Mouse (Mus musculus): ENCODE results near the gene Atp6v1g1.

Atp6v1g1 gene

GRCm38 (mm10) chr4:63544494-63545230, at the start of gene Atp6v1g1:
Gene Atp6v1g1, plus strand, starts transcription at chr4:63544772.
- DNase-seq (ENCODE audit: low read depth), result peak; percentile 95

GRCm38 (mm10) chr4:63494967-63495914, 49.3 kb upstream of the Atp6v1g1 start:
- DNase-seq (ENCODE audit: low read depth), result peak; percentile 75

GRCm38 (mm10) chr4:63495915-63496278, 48.7 kb upstream of the Atp6v1g1 start, which contains the start of gene Whrn:
Gene Whrn, minus strand, starts transcription at chr4:63495991.
- peak; percentile 86 for DNase-seq (ENCODE audit: low read depth)

- DNase-seq (ENCODE audit: low read depth), result no peak
Measured at GRCm38 (mm10) chr4:63496312-63496711, 48.3 kb upstream of the Atp6v1g1 start.

- DNase-seq (ENCODE audit: low read depth), result peak; percentile 50
Measured at GRCm38 (mm10) chr4:63498346-63498745, 46.2 kb upstream of the Atp6v1g1 start.

GRCm38 (mm10) chr4:63501050-63501449, 43.5 kb upstream of the Atp6v1g1 start:
- no peak for DNase-seq (ENCODE audit: low read depth)

- DNase-seq (ENCODE audit: low read depth), result no peak
Measured at GRCm38 (mm10) chr4:63503949-63504348, 40.6 kb upstream of the Atp6v1g1 start.

DNA sequence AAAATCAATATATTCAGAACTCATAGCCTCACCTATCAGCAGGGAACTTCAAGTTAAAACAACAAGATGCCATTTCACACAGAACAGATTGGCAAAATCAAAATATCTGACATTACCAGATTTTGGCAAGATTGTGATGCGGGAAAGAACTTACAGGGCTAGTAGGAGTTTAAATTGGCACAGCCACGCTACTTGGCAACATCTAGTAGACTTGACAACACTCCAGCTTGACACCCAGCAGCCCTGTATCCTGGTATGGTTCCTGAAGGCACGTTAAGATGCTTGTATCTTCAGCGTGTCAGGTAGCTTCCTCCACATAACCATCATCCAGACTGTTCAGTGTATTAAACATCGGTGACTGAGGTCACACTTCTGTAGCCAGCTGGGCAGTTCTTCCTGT, 37.1 kb upstream of the Atp6v1g1 start:
- DNase-seq (ENCODE audit: low read depth), result no peak

- DNase-seq (ENCODE audit: low read depth), result peak; percentile 89
Measured at GRCm38 (mm10) chr4:63508232-63508631, 36.3 kb upstream of the Atp6v1g1 start.

- no peak for DNase-seq (ENCODE audit: low read depth)
Measured at GRCm38 (mm10) chr4:63512921-63513320, 31.7 kb upstream of the Atp6v1g1 start.

DNA sequence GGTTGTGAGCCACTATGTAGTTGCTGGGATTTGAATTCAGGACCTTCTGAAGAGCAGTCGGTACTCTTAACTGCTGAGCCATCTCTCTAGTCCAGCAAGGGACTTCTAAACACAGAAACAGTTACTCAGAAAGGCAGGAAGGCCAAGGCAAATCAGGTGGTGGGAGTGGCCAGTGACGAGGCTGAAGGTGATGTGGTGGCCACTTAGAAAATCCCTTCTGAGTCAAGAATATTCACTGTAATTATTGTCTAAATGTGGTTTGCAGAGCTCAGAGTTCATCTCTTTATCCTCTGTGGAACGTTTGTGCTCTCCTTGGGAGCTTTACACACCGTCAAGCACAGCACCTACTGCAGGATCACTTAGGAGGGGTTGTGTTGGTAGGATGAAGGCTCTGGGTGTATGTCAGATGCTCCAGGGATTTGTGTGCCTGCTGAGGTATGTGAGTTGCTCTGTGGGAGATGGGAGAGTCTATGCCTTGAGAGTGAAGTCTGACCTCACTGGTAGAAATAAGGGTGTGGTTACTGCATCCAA, 30.1 kb upstream of the Atp6v1g1 start:
- no peak for DNase-seq (ENCODE audit: low read depth)

DNA sequence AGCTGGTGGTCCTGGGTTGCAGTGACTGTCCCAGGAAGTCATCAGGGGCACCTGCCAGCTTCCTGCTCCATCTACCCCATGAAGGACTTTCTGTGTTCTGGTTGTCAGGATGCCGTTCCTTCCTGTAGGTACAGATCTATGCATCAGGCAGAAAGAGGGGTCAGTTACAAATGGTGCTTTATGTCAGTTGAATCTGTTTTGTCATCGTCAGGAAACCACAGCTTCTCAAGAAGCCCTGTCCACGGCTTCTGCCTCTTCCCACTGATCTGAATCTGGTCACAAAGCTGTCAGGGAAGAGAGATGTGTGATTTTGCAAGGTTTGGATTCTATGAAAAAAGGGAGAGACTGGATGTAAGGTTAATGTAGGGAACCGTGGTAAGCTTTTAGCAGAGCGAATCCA, 29.6 kb upstream of the Atp6v1g1 start:
- no peak for DNase-seq (ENCODE audit: low read depth)

DNA sequence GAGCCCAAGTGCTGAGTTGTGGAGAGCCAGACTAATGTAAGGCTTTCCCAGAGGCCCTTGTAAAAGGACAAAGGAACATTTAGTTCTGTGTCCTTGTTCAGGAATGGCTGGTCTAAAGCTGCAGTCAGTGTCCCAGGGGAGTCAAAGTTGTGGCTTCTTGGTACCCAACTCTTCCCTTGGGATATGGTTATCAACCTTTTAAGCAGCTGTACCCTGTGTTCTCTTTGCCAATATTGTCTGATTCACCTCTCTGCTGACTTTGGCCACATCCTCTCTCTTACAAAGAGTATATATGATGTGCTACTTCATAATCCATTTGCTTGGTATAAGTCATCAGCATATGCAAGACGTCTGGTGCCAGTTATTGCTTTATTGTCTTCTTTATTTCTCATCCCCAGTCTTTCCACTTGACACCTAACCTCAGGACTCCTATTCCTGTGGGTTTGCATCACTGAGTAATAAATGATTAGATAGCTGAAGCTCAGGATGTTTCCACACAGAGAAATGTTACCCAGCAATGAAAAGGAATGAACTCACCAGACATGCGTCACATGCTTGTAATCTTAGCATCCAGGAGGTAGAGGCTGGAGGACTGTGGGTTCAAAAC, 22.7 kb upstream of the Atp6v1g1 start:
- DNase-seq (ENCODE audit: low read depth), result no peak

- no peak for DNase-seq (ENCODE audit: low read depth)
Measured at GRCm38 (mm10) chr4:63525514-63525913, 19.1 kb upstream of the Atp6v1g1 start.

DNA sequence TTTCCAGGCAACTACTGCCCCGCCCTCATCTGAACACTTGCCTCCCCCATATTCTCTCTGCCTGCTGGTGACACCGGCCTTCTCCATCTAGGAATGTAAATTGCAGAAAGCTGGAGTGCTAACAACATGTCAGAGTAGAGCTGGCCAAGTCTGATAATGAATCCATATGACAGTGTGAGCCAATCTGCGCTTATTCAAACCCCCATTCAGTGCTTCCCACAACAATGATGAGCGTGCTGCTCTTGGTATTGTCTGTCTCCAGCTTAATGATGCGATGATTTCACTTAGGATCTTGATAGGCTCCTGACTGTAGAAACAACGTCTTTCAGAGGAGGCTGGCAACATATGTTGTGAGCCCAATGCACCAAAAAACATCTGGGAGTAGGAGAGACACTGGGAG, 15.6 kb upstream of the Atp6v1g1 start:
- DNase-seq (ENCODE audit: low read depth), result no peak

DNA sequence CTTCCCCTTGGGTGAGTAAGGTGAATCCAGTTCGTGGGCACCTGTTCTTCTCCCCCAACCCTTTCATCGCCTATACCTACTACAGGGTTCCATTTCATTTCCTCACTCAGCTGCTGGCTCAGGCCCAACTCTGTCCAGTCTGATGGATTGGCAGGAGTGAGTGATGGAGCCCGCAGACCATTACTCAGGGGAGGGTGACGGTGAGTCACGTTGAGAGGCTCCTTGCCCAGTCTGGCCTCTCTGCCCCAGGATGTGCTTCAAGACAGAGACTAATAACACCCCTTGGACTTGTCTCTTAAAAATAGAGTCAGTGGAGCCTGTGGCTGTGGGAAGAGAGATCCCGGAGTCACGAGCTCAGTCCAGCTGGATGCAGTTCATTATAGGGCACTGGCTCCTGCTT, 14.2 kb upstream of the Atp6v1g1 start:
- no peak for DNase-seq (ENCODE audit: low read depth)

DNA sequence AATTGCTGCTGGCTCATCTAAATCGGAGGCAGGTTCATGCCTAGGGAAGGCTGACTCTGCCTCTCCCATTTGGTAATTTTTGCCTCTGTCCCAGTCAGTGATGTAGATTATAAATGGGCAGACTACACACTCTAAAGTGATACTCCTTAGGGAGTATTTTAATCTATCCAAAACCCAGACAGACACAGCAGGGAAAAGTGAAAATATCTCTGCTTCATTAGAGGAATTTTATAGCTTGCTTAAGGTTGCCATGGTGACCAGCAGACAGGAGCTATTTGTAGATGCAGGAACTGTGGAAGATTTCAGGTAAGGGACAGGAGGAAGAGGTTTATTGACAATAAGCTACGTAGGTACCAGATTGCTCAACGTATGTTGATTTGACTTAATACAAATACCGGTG, 7.0 kb upstream of the Atp6v1g1 start:
- no peak for DNase-seq (ENCODE audit: low read depth)

DNA sequence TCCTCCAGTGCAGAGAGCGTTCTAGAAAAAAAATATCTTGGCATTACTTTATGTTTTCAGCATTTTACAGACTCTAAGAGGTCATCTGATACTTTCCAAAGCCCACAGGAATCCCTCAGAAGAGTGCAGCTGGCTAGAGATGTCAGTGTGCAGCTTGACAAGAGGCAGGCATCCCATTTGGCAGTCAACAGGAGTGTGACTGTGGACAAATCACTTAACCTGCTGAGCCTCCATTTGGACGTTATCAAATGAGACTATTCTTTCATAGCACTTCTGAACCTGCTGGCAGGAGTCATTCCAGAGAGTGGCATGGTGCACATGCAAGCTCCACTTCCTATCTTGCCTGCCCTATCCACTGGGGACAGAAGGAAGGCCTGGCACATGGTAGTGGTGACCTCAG, 2.4 kb upstream of the Atp6v1g1 start:
- DNase-seq (ENCODE audit: low read depth), result no peak

GRCm38 (mm10) chr4:63543746-63544493, 652 bp upstream of the Atp6v1g1 start:
- no peak for DNase-seq (ENCODE audit: low read depth)

DNA sequence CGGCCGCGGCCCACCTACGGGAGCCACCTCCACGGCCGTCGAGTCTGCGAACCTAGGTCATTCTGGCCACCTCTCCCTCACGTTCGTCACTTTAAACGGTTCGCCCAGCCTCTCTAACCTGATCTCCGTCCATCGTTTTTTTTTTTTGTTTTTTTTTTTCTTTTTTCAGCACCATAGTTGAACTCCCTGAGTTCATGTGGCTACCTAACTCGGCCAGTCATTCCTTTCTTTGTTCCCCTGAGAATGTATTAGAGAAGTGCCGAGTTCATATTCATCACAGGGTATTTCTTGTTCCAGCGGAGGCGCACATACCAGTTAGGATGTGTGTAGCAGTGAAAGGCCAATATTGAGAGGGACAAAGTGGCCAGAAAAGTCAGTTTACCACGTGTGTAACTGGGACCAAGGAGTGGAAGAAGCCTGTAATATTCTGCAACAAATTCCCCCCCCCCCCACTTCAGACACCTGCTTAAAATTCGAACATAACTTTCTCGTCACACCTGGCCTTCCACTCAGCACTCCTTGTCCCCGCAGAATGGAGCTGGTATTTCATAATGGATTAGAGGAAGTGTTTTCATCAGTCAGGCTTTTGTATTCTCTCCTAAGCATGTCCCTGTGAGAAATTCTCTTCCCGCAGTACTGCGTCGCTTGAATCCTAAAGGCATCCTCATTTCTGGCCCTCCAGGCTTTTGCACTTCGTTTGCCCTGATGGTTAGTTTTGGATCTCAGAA, 823 bp downstream of the Atp6v1g1 start:
- DNase-seq (ENCODE audit: low read depth), result no peak

DNA sequence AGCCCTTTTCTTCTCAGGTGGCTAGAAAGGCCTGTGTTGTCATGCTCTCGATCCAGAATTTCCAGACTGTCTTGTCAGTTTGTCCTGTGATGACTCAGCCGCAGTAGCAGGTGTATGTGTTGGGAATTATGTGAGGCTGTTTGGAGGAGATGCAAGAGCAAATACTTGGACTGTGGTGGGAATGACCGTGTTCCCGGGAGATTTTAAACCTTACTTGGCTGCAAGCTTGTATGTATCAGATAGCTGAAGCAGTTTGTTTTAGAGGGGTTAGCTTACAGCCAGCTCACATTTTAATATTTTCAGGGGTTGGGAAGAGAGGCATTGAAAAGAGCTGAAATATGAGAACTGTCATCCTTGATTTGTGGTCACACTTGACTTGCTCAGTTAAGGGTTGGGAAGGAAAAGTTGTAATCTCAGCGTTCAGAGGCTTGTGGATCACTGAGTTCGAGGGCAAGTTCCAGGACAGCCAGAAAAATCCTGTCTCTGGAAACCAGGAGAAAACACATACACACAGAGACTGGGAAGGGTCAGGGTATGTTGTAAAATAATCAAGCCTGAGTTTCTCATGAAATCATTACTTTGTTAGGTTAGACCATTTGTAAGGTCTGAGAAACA, 2.0 kb downstream of the Atp6v1g1 start:
- DNase-seq (ENCODE audit: low read depth), result no peak
